Mouse (Mus musculus): ENCODE data around the gene Serpinb1a. TPM values are rescaled to one million over a fixed set of nuclear protein-coding genes. Genes with fewer than 3 reads are reported as not detected.

Serpinb1a gene
- 10 to 100 TPM; 10.1 to 86.4 (median 28.2) TPM for polyA plus RNA-seq (2017; shearing (Covaris generic))

GRCm38 (mm10) chr13:32850668-32851404 is at the start of gene Serpinb1a:
Gene Serpinb1a (minus strand): TSS chr13:32851185.
- no peak for ATAC-seq

- no peak for ATAC-seq
Measured at GRCm38 (mm10) chr13:32900639-32901038, 49.7 kb upstream of the Serpinb1a start.

GRCm38 (mm10) chr13:32899114-32899513 is 48.1 kb upstream of the Serpinb1a start:
- ATAC-seq = peak; percentile 78

GRCm38 (mm10) chr13:32898111-32898510 is 47.1 kb upstream of the Serpinb1a start, which contains the start of gene Serpinb1c:
Gene Serpinb1c (minus strand): TSS chr13:32898211.
- ATAC-seq = no peak

- ATAC-seq = no peak
Measured at GRCm38 (mm10) chr13:32896931-32897330, 45.9 kb upstream of the Serpinb1a start.

- no peak for ATAC-seq
Measured at GRCm38 (mm10) chr13:32884755-32885154, 33.8 kb upstream of the Serpinb1a start.

GRCm38 (mm10) chr13:32873862-32874261 is 22.9 kb upstream of the Serpinb1a start:
- ATAC-seq = no peak

- no peak for ATAC-seq
Measured at GRCm38 (mm10) chr13:32868843-32869242, 17.9 kb upstream of the Serpinb1a start.

- peak; percentile 11 for ATAC-seq
Measured at GRCm38 (mm10) chr13:32868233-32868632, 17.2 kb upstream of the Serpinb1a start.

- no peak for ATAC-seq
Measured at GRCm38 (mm10) chr13:32867030-32867429, 16.0 kb upstream of the Serpinb1a start.

GRCm38 (mm10) chr13:32866484-32866883 is 15.5 kb upstream of the Serpinb1a start:
- ATAC-seq = peak; percentile 69

GRCm38 (mm10) chr13:32865591-32865990 is 14.6 kb upstream of the Serpinb1a start:
- no peak for ATAC-seq

GRCm38 (mm10) chr13:32864529-32864928 is 13.5 kb upstream of the Serpinb1a start:
- ATAC-seq = peak; percentile 77

GRCm38 (mm10) chr13:32863456-32863855 is 12.5 kb upstream of the Serpinb1a start:
- ATAC-seq = no peak

- ATAC-seq = no peak
Measured at GRCm38 (mm10) chr13:32860821-32861220, 9.8 kb upstream of the Serpinb1a start.

- ATAC-seq = no peak
Measured at GRCm38 (mm10) chr13:32853073-32853472, 2.1 kb upstream of the Serpinb1a start.

GRCm38 (mm10) chr13:32852539-32852938 is 1.6 kb upstream of the Serpinb1a start:
- ATAC-seq = no peak

- ATAC-seq = peak; percentile 67
Measured at GRCm38 (mm10) chr13:32851967-32852366, 982 bp upstream of the Serpinb1a start.

- no peak for ATAC-seq
Measured at GRCm38 (mm10) chr13:32850156-32850555, 829 bp downstream of the Serpinb1a start.

- peak; percentile 35 for ATAC-seq
Measured at GRCm38 (mm10) chr13:32849531-32850123, 1.4 kb downstream of the Serpinb1a start.

- ATAC-seq = no peak
Measured at GRCm38 (mm10) chr13:32849092-32849491, 1.9 kb downstream of the Serpinb1a start.

- no peak for ATAC-seq
Measured at GRCm38 (mm10) chr13:32846221-32846620, 4.8 kb downstream of the Serpinb1a start.

- ATAC-seq = no peak
Measured at GRCm38 (mm10) chr13:32841349-32841748, 9.6 kb downstream of the Serpinb1a start.

- no peak for ATAC-seq
Measured at GRCm38 (mm10) chr13:32839314-32839713, 11.7 kb downstream of the Serpinb1a start.
